Mouse (Mus musculus): ENCODE results near the gene Kmt2e. TPM values are rescaled to one million over a fixed set of nuclear protein-coding genes. Genes with fewer than 3 reads are reported as not detected.
A peak's percentile ranks its signal among the peaks of the same experiment; 100 is the strongest.

The Kmt2e gene
- 61.5 and 65.2 TPM in 2 replicates for polyA plus RNA-seq (2014; fragmentation: Nextera tagmentation; extraction: Ambion mirVana)

- Histone ChIP-seq H3K27ac (ENCODE audit: low read depth, low read length) (peak within 1 kb of the TSS; percentile 100), H3K9me3 (replicated peaks; ENCODE audit: control insufficient read depth, low read length) (no peaks in the 10 kb centered on the region), H3K36me3 (ENCODE audit: control insufficient read depth, insufficient read depth, low read length) (no peaks in the 10 kb centered on the region), H3K4me1 (ENCODE audit: control insufficient read depth, insufficient read depth, low read length) (peaks cover 16% of the 10 kb centered on the region), H3K4me3 (ENCODE audit: low read depth, low read length) (peak within 1 kb of the TSS; percentile 95), H3K9ac (ENCODE audit: low read depth, low read length) (peak within 1 kb of the TSS; percentile 100), H3K27me3 (ENCODE audit: control insufficient read depth, insufficient read depth, low read length) (no peaks in the 10 kb centered on the region), H3K4me2 (peak within 1 kb of the TSS; percentile 92)
- ATAC-seq (replicated peaks; ENCODE audit: insufficient number of reproducible peaks, low FRiP score, low TSS enrichment): peak; percentile 75
- under 1% methylated on average over 85 of the region's 85 CpGs for WGBS (ENCODE audit: insufficient replicate concordance)
These were observed at the start of gene Kmt2e for GRCm38 (mm10) chr5:23433720-23434597. Kmt2e (plus strand) TSS chr5:23434441.

- no peak for ATAC-seq (replicated peaks; ENCODE audit: insufficient number of reproducible peaks, low FRiP score, low TSS enrichment)
- peaks cover 8% of the 10 kb centered on the region; the same call in 1 of the 2 replicates for H3K4me1 ChIP-seq (ENCODE audit: control insufficient read depth, insufficient read depth, low read length)
- no peak overlapping the region for H3K9ac ChIP-seq (ENCODE audit: low read depth, low read length)
- no peak overlapping the region for H3K27ac ChIP-seq (ENCODE audit: low read depth, low read length)
- whole genome bisulfite sequencing (ENCODE audit: insufficient replicate concordance): 58% methylated on average over 1 of the region's 1 CpGs
- H3K36me3 ChIP-seq (ENCODE audit: control insufficient read depth, insufficient read depth, low read length): no peaks in the 10 kb centered on the region
- no peak overlapping the region for H3K4me3 ChIP-seq (ENCODE audit: low read depth, low read length)
- H3K9me3 ChIP-seq (replicated peaks; ENCODE audit: control insufficient read depth, low read length): no peaks in the 10 kb centered on the region
- no peak overlapping the region for H3K4me2 ChIP-seq
- H3K27me3 ChIP-seq (ENCODE audit: control insufficient read depth, insufficient read depth, low read length): no peaks in the 10 kb centered on the region
These were observed 49.1 kb upstream of the Kmt2e start for GRCm38 (mm10) chr5:23385136-23385535.

GRCm38 (mm10) chr5:23385763-23386217, 48.5 kb upstream of the Kmt2e start:
- Histone ChIP-seq H3K9me3 (replicated peaks; ENCODE audit: control insufficient read depth, low read length) (no peaks in the 10 kb centered on the region), H3K27me3 (ENCODE audit: control insufficient read depth, insufficient read depth, low read length) (no peaks in the 10 kb centered on the region), H3K4me1 (ENCODE audit: control insufficient read depth, insufficient read depth, low read length) (peaks cover 8% of the 10 kb centered on the region; the same call in 1 of the 2 replicates), H3K36me3 (ENCODE audit: control insufficient read depth, insufficient read depth, low read length) (no peaks in the 10 kb centered on the region), H3K4me2 (no peak overlapping the region), H3K27ac (ENCODE audit: low read depth, low read length) (no peak overlapping the region), H3K9ac (ENCODE audit: low read depth, low read length) (no peak overlapping the region), H3K4me3 (ENCODE audit: low read depth, low read length) (no peak overlapping the region)
- ATAC-seq (replicated peaks; ENCODE audit: insufficient number of reproducible peaks, low FRiP score, low TSS enrichment): peak; percentile 56; the same call in 1 of the 2 replicates
- 52% methylated on average over 5 of the region's 5 CpGs for WGBS (ENCODE audit: insufficient replicate concordance)

GRCm38 (mm10) chr5:23386562-23387312, 47.5 kb upstream of the Kmt2e start:
- Histone ChIP-seq H3K27ac (ENCODE audit: low read depth, low read length) (peak overlapping the region; percentile 16), H3K9ac (ENCODE audit: low read depth, low read length) (peak overlapping the region; percentile 3; the same call in 1 of the 2 replicates), H3K4me1 (ENCODE audit: control insufficient read depth, insufficient read depth, low read length) (peaks cover 8% of the 10 kb centered on the region; the same call in 1 of the 2 replicates), H3K27me3 (ENCODE audit: control insufficient read depth, insufficient read depth, low read length) (no peaks in the 10 kb centered on the region), H3K9me3 (replicated peaks; ENCODE audit: control insufficient read depth, low read length) (no peaks in the 10 kb centered on the region), H3K4me3 (ENCODE audit: low read depth, low read length) (peak overlapping the region; percentile 38), H3K4me2 (peak overlapping the region; percentile 54), H3K36me3 (ENCODE audit: control insufficient read depth, insufficient read depth, low read length) (no peaks in the 10 kb centered on the region)
- peak; percentile 87 for ATAC-seq (replicated peaks; ENCODE audit: insufficient number of reproducible peaks, low FRiP score, low TSS enrichment)
- WGBS (ENCODE audit: insufficient replicate concordance): 3% methylated on average over 22 of the region's 22 CpGs

GRCm38 (mm10) chr5:23387313-23387666, 47.0 kb upstream of the Kmt2e start:
- 46% methylated on average over 2 of the region's 2 CpGs for WGBS (ENCODE audit: insufficient replicate concordance)
- peak overlapping the region; percentile 54 for H3K4me2 ChIP-seq
- no peak for ATAC-seq (replicated peaks; ENCODE audit: insufficient number of reproducible peaks, low FRiP score, low TSS enrichment)
- peaks cover 8% of the 10 kb centered on the region; the same call in 1 of the 2 replicates for H3K4me1 ChIP-seq (ENCODE audit: control insufficient read depth, insufficient read depth, low read length)
- no peaks in the 10 kb centered on the region for H3K9me3 ChIP-seq (replicated peaks; ENCODE audit: control insufficient read depth, low read length)
- H3K27ac ChIP-seq (ENCODE audit: low read depth, low read length): no peak overlapping the region
- no peaks in the 10 kb centered on the region for H3K27me3 ChIP-seq (ENCODE audit: control insufficient read depth, insufficient read depth, low read length)
- no peaks in the 10 kb centered on the region for H3K36me3 ChIP-seq (ENCODE audit: control insufficient read depth, insufficient read depth, low read length)
- H3K4me3 ChIP-seq (ENCODE audit: low read depth, low read length): peak overlapping the region; percentile 38; the same call in 1 of the 2 replicates
- no peak overlapping the region for H3K9ac ChIP-seq (ENCODE audit: low read depth, low read length)

GRCm38 (mm10) chr5:23388091-23388490, 46.1 kb upstream of the Kmt2e start:
- Histone ChIP-seq H3K4me3 (ENCODE audit: low read depth, low read length) (no peak overlapping the region), H3K27ac (ENCODE audit: low read depth, low read length) (no peak overlapping the region), H3K9ac (ENCODE audit: low read depth, low read length) (no peak overlapping the region), H3K4me1 (ENCODE audit: control insufficient read depth, insufficient read depth, low read length) (peaks cover 8% of the 10 kb centered on the region; the same call in 1 of the 2 replicates), H3K27me3 (ENCODE audit: control insufficient read depth, insufficient read depth, low read length) (no peaks in the 10 kb centered on the region), H3K4me2 (no peak overlapping the region), H3K36me3 (ENCODE audit: control insufficient read depth, insufficient read depth, low read length) (no peaks in the 10 kb centered on the region), H3K9me3 (replicated peaks; ENCODE audit: control insufficient read depth, low read length) (no peaks in the 10 kb centered on the region)
- ATAC-seq (replicated peaks; ENCODE audit: insufficient number of reproducible peaks, low FRiP score, low TSS enrichment): no peak
- WGBS (ENCODE audit: insufficient replicate concordance): 31% methylated on average over 3 of the region's 3 CpGs

GRCm38 (mm10) chr5:23389601-23390305, 44.5 kb upstream of the Kmt2e start:
- H3K36me3 ChIP-seq (ENCODE audit: control insufficient read depth, insufficient read depth, low read length): no peaks in the 10 kb centered on the region
- no peak overlapping the region for H3K27ac ChIP-seq (ENCODE audit: low read depth, low read length)
- no peak overlapping the region for H3K4me3 ChIP-seq (ENCODE audit: low read depth, low read length)
- no peaks in the 10 kb centered on the region for H3K27me3 ChIP-seq (ENCODE audit: control insufficient read depth, insufficient read depth, low read length)
- peaks cover 8% of the 10 kb centered on the region; the same call in 1 of the 2 replicates for H3K4me1 ChIP-seq (ENCODE audit: control insufficient read depth, insufficient read depth, low read length)
- no peak for ATAC-seq (replicated peaks; ENCODE audit: insufficient number of reproducible peaks, low FRiP score, low TSS enrichment)
- H3K9ac ChIP-seq (ENCODE audit: low read depth, low read length): no peak overlapping the region
- WGBS (ENCODE audit: insufficient replicate concordance): 84% methylated on average over 7 of the region's 7 CpGs
- H3K9me3 ChIP-seq (replicated peaks; ENCODE audit: control insufficient read depth, low read length): no peaks in the 10 kb centered on the region
- no peak overlapping the region for H3K4me2 ChIP-seq

- no peaks in the 10 kb centered on the region for H3K9me3 ChIP-seq (replicated peaks; ENCODE audit: control insufficient read depth, low read length)
- no peak overlapping the region for H3K4me3 ChIP-seq (ENCODE audit: low read depth, low read length)
- no peak overlapping the region for H3K27ac ChIP-seq (ENCODE audit: low read depth, low read length)
- H3K4me1 ChIP-seq (ENCODE audit: control insufficient read depth, insufficient read depth, low read length): peaks cover 8% of the 10 kb centered on the region; the same call in 1 of the 2 replicates
- ATAC-seq (replicated peaks; ENCODE audit: insufficient number of reproducible peaks, low FRiP score, low TSS enrichment): no peak
- H3K4me2 ChIP-seq: no peak overlapping the region
- H3K9ac ChIP-seq (ENCODE audit: low read depth, low read length): no peak overlapping the region
- H3K36me3 ChIP-seq (ENCODE audit: control insufficient read depth, insufficient read depth, low read length): no peaks in the 10 kb centered on the region
- 75% methylated on average over 7 of the region's 7 CpGs for WGBS (ENCODE audit: insufficient replicate concordance)
- H3K27me3 ChIP-seq (ENCODE audit: control insufficient read depth, insufficient read depth, low read length): no peaks in the 10 kb centered on the region
These were observed 42.5 kb upstream of the Kmt2e start for GRCm38 (mm10) chr5:23391714-23392113.
